Mouse (Mus musculus): ENCODE data around the gene Fbxo22.

DNA sequence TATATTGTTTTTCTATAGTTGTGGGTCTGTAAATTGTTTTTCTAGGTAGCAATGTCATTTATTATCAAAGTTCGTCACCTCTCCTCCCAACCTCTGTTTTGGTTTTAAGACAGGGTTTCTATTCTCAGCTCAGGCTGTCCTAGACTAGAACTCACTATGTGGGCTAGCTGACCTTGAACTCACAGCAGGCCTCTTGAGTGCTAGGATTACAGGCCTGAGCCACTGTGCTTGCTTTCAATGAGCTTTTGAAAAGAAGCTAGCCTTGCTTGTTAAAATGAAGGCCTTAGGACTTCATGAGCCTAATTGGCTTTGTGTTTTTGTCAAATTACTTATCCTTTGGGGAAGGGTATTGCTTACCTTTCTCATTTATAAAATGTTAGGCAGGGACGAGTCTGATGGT, 34.5 kb upstream of the Fbxo22 start:
- TF ChIP-seq CTCF (IDR thresholded peaks at IDR 0.05; ENCODE audit: low read depth, low read length) (no peak), POLR2A (IDR thresholded peaks at IDR 0.05; ENCODE audit: borderline replicate concordance, low read depth, low read length) (no peak)

Measured in bone marrow macrophage, adult 2 months (primary cell).